Mouse (Mus musculus) granulocyte monocyte progenitor cell, adult 5-6 weeks (primary cell): ENCODE measurements around the gene Polr3g. TPM values are rescaled to one million over a fixed set of nuclear protein-coding genes. Genes with fewer than 3 reads are reported as not detected.
"Not testable (repeated sequence)": the region's sequence is repeated elsewhere in the genome, so short reads cannot be mapped to it uniquely, and the experiment has no call there.

Experiments
- ATAC-seq: replicated peaks from 2 replicates; pipeline ENCODE4 v1.8.0; 2016; ENCODE audit warnings: mild to moderate bottlenecking, moderate TSS enrichment, inconsistent platforms; ENCODE audit not compliant: poor library complexity, severe bottlenecking
- total RNA-seq, 2 experiments: library from RNA; stranded (forward) in 1 of 2; stranded (reverse) in 1 of 2; fragments of 200-712, 200-1000 nt in 1 of 2; fragments of >200 nt in 1 of 2; fragmentation: Nextera tagmentation in 1 of 2; gene quantifications; 2 replicates each; pipeline ENCODE4 v1.2.3; 2014 to 2017

The Polr3g gene
- total RNA-seq (2014; fragmentation: Nextera tagmentation), result 19.8 and 21.8 TPM in 2 replicates
- 22.9 and 29.7 TPM in 2 replicates for total RNA-seq (2017)

- peak; percentile 84 for ATAC-seq
Measured at GRCm38 (mm10) chr13:81710775-81711545, at the start of gene Polr3g, which contains the start of gene Mblac2. TSS of gene Polr3g (minus strand) at chr13:81711013. TSS of gene Mblac2 (plus strand) at chr13:81711341.

GRCm38 (mm10) chr13:81760379-81760778 is 49.6 kb upstream of the Polr3g start:
- ATAC-seq, result peak; percentile 76

GRCm38 (mm10) chr13:81757058-81757660 is 46.3 kb upstream of the Polr3g start:
- ATAC-seq, result no peak

GRCm38 (mm10) chr13:81755324-81755723 is 44.5 kb upstream of the Polr3g start:
- peak; percentile 40; the same call in 1 of the 2 replicates for ATAC-seq

- ATAC-seq, result no peak
Measured at GRCm38 (mm10) chr13:81754878-81755277, 44.1 kb upstream of the Polr3g start.

GRCm38 (mm10) chr13:81744092-81744396 is 33.2 kb upstream of the Polr3g start:
- ATAC-seq, result no peak

GRCm38 (mm10) chr13:81743391-81744091 is 32.7 kb upstream of the Polr3g start:
- ATAC-seq, result no peak

- peak; percentile 97 for ATAC-seq
Measured at GRCm38 (mm10) chr13:81740898-81741297, 30.1 kb upstream of the Polr3g start.

- ATAC-seq, result no peak
Measured at GRCm38 (mm10) chr13:81736606-81737005, 25.8 kb upstream of the Polr3g start.

- ATAC-seq, result no peak
Measured at GRCm38 (mm10) chr13:81730362-81730761, 19.5 kb upstream of the Polr3g start.

- ATAC-seq, result no peak
Measured at GRCm38 (mm10) chr13:81729102-81729501, 18.3 kb upstream of the Polr3g start.

GRCm38 (mm10) chr13:81728141-81728540 is 17.3 kb upstream of the Polr3g start:
- not testable (repeated sequence) for ATAC-seq

- no peak for ATAC-seq
Measured at GRCm38 (mm10) chr13:81713896-81714295, 3.1 kb upstream of the Polr3g start.

GRCm38 (mm10) chr13:81711546-81712371 is 946 bp upstream of the Polr3g start:
- ATAC-seq, result peak; percentile 24

GRCm38 (mm10) chr13:81710266-81710665 is 547 bp downstream of the Polr3g start:
- ATAC-seq, result no peak

GRCm38 (mm10) chr13:81709805-81710204 is 1.0 kb downstream of the Polr3g start:
- ATAC-seq, result no peak

- no peak for ATAC-seq
Measured at GRCm38 (mm10) chr13:81706311-81706710, 4.5 kb downstream of the Polr3g start.

- no peak for ATAC-seq
Measured at GRCm38 (mm10) chr13:81703621-81704020, 7.2 kb downstream of the Polr3g start.

GRCm38 (mm10) chr13:81703148-81703547 is 7.7 kb downstream of the Polr3g start:
- peak; percentile 89 for ATAC-seq

- ATAC-seq, result no peak
Measured at GRCm38 (mm10) chr13:81694446-81694845, 16.4 kb downstream of the Polr3g start.
